Mouse (Mus musculus) bone marrow macrophage, adult 2 months (primary cell): Measurements from ENCODE around the gene Cd72.

ENCODE experiments used
- CTCF ChIP-seq: IDR thresholded peaks from 2 replicates; pipeline ENCODE4 v1.5.1; 2012; ENCODE audit warnings: low read depth, mild to moderate bottlenecking, low read length, moderate library complexity
- POLR2A ChIP-seq: IDR thresholded peaks from 2 replicates; pipeline ENCODE4 v1.6.1; 2012; ENCODE audit warnings: mild to moderate bottlenecking, low read depth, low read length, borderline replicate concordance

DNA sequence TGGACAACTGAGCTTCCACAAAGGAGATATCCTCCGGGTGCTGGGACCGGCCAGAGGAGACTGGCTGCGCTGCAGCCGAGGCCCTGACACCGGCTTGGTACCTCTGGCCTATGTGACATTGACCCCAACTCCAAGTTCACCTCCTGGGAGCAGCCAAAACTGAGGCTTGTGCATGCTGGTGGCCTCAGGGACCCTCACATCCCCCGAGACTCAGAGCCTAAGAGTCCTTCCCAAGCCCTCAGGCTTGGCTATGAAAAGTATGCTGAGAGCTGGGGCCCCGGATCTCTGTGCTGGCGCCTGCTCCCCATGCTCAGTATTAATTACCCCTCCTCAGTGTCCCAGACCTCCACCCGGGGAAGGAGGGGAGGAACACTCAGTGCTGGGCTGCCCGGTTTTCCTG lies 27.9 kb downstream of the Cd72 start:
- TF ChIP-seq CTCF (no peak), POLR2A (no peak)
